Mouse (Mus musculus) embryonic fibroblast, embryonic 13.5 days (primary cell): Measurements from ENCODE around the gene Mfge8.

ENCODE experiments used
- CTCF ChIP-seq: IDR thresholded peaks from 2 replicates; pipeline ENCODE4 v1.5.1; 2011; ENCODE audit warnings: mild to moderate bottlenecking, control low read depth, low read length, moderate library complexity, borderline replicate concordance; ENCODE audit not compliant: insufficient read depth
- POLR2A ChIP-seq: IDR thresholded peaks from 2 replicates; pipeline ENCODE4 v1.6.1; 2011; ENCODE audit warnings: low read depth, mild to moderate bottlenecking, control low read depth, low read length, moderate library complexity

DNA sequence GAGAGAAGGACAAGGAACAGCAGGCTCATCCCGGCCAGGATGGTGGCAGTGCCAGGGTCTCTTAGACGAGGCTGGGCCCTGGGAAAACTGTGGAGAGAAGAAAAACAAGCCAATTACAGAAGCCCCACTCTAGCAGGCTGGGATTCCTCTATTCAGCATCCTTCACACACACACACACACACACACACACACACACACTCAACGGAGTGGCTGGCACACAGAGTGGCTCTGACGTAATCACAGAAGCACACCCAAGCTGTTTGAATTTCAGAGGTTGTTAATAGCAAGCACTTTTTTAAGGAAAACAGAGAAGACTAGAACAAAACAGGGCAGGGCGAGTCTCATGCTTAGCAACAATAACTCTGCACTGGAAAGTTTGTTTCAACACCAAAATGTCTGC is 25.4 kb downstream of the Mfge8 start:
- TF ChIP-seq CTCF = no peak
- no peak for TF ChIP-seq POLR2A
